Mouse (Mus musculus): ENCODE data around the gene Ndufb10. TPM values are rescaled to one million over a fixed set of nuclear protein-coding genes. Genes with fewer than 3 reads are reported as not detected.

The Ndufb10 gene
- total RNA-seq, 2 experiments from 2014 or later, result 156 to 176 TPM

GRCm38 (mm10) chr17:24677500-24678080 lies 46.7 kb downstream of the Ndufb10 start:
- no peak for DNase-seq (ENCODE audit: extremely low spot score in 1 of 2, low spot score in 2 of 2)
- intact Hi-C loops (cut with DNase I), result no loop called here

GRCm38 (mm10) chr17:24676877-24677276 lies 47.4 kb downstream of the Ndufb10 start:
- intact Hi-C loops (cut with DNase I), result no loop called here
- DNase-seq (ENCODE audit: extremely low spot score in 1 of 2, low spot score in 2 of 2), result no peak

DNA sequence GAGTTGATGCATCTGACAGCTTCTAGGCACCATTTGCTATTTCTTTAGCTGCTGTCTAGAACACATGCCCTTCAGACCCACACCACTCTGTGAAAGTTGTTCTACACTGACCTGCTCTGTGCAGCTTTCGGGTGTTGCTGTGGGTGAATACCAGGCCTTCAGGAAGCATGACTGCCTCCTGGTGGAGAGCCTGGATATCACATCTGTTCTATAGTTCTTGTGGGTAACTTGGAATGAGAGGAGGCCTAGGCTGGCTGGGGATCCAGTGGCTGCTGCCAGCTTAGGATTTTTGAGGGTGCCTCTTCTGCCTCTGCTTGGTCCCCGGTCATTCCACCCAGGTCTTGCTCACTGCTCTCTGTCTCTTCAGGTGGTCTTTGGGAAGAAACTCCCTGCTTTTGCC lies 48.1 kb downstream of the Ndufb10 start:
- intact Hi-C loops (cut with DNase I), result no loop called here
- peak in 1 of 2 experiments; percentile 79 for DNase-seq (ENCODE audit: extremely low spot score in 1 of 2, low spot score in 2 of 2)

- intact Hi-C loops (cut with DNase I), result no loop called here
- no peak for DNase-seq (ENCODE audit: extremely low spot score in 1 of 2, low spot score in 2 of 2)
Observed at GRCm38 (mm10) chr17:24674277-24674676, 50.0 kb downstream of the Ndufb10 start.

GRCm38 (mm10) chr17:24672141-24672540 lies 52.1 kb downstream of the Ndufb10 start:
- intact Hi-C loops (cut with DNase I), result no loop called here
- DNase-seq (ENCODE audit: extremely low spot score in 1 of 2, low spot score in 2 of 2), result peak in 1 of 2 experiments; percentile 73

Other genes with a start within 250 kb of the Ndufb10 start
- gene Mlst8, start 245.4 kb downstream of the Ndufb10 start, total RNA-seq (2021), result 10 to 100 TPM; 31.6 to 37.4 TPM
- 100 to 1,000 TPM; 161 to 162 TPM for gene Caskin1, start 235.9 kb downstream of the Ndufb10 start, total RNA-seq (2021)
- gene Traf7, start 196.5 kb downstream of the Ndufb10 start, total RNA-seq (2021), result 100 to 1,000 TPM; 105 to 107 TPM
- 10 to 100 TPM; 22.6 to 29.8 TPM for gene Rab26, start 190.3 kb downstream of the Ndufb10 start, total RNA-seq (2021)
- 10 to 100 TPM; 60.8 to 66.7 TPM for gene Pkd1, start 174.6 kb downstream of the Ndufb10 start, total RNA-seq (2021)
- gene Tsc2, start 91.8 kb downstream of the Ndufb10 start, total RNA-seq (2021), result 100 to 1,000 TPM; 130 to 143 TPM
- 1 to 10 TPM; 4.6 to 5.9 TPM for gene Nthl1, start 91.8 kb downstream of the Ndufb10 start, total RNA-seq (2021)
- gene Slc9a3r2, start 74.2 kb downstream of the Ndufb10 start, total RNA-seq (2021), result 10 to 100 TPM; 55.0 to 55.2 TPM
- not detected for gene Npw, start 66.0 kb downstream of the Ndufb10 start, total RNA-seq (2021)
- gene Zfp598, start 54.8 kb downstream of the Ndufb10 start, total RNA-seq (2021), result 10 to 100 TPM; 37.2 to 38.1 TPM
- 100 to 1,000 TPM; 248 to 254 TPM for gene Syngr3, start 34.5 kb downstream of the Ndufb10 start, total RNA-seq (2021)
- gene Gfer, start 28.3 kb downstream of the Ndufb10 start, total RNA-seq (2021), result 10 to 100 TPM; 21.5 TPM
- gene Noxo1, start 28.2 kb downstream of the Ndufb10 start, total RNA-seq (2021), result 1 to 10 TPM; 2.7 to 5.1 TPM
- 10 to 100 TPM; 30.9 to 37.9 TPM for gene Tbl3, start 16.8 kb downstream of the Ndufb10 start, total RNA-seq (2021)
- under 1 TPM in 1 of 2 experiments, not detected in 1; 0.69 TPM for gene Rnf151, start 6.4 kb downstream of the Ndufb10 start, total RNA-seq (2021)
- gene Rps2, start 6.4 kb downstream of the Ndufb10 start, total RNA-seq (2021), result 100 to 1,000 TPM; 575 to 607 TPM
- gene Rpl3l, start 3.3 kb upstream of the Ndufb10 start, total RNA-seq (2021), result under 1 TPM; 0.43 to 0.49 TPM
- gene Msrb1, start 12.2 kb upstream of the Ndufb10 start, total RNA-seq (2021), result 10 to 100 TPM; 44.2 to 47.8 TPM
- under 1 TPM in 1 of 2 experiments, not detected in 1; 0.49 TPM for gene Hs3st6, start 28.5 kb upstream of the Ndufb10 start, total RNA-seq (2021)
- gene Meiob, start 79.8 kb upstream of the Ndufb10 start, total RNA-seq (2021), result not detected
- 100 to 1,000 TPM in 1 of 2 experiments, 10 to 100 TPM in 1; 92.4 to 102 TPM for gene Hagh, start 115.7 kb upstream of the Ndufb10 start, total RNA-seq (2021)
- gene Fahd1, start 125.9 kb upstream of the Ndufb10 start, total RNA-seq (2021), result 10 to 100 TPM; 14.8 to 16.5 TPM
- under 1 TPM; 0.17 to 0.32 TPM for gene Igfals, start 141.5 kb upstream of the Ndufb10 start, total RNA-seq (2021)
- gene Nubp2, start 161.9 kb upstream of the Ndufb10 start, total RNA-seq (2021), result 10 to 100 TPM; 37.8 to 40.2 TPM
- 10 to 100 TPM; 48.0 to 48.3 TPM for gene Spsb3, start 162.2 kb upstream of the Ndufb10 start, total RNA-seq (2021)
- gene Eme2, start 170.6 kb upstream of the Ndufb10 start, total RNA-seq (2021), result 10 to 100 TPM; 53.9 to 56.6 TPM
- 10 to 100 TPM; 58.4 to 64.8 TPM for gene Mrps34, start 170.6 kb upstream of the Ndufb10 start, total RNA-seq (2021)
- gene Nme3, start 172.0 kb upstream of the Ndufb10 start, total RNA-seq (2021), result 10 to 100 TPM; 42.2 to 43.5 TPM
- gene Mapk8ip3, start 212.5 kb upstream of the Ndufb10 start, total RNA-seq (2021), result 100 to 1,000 TPM; 288 to 297 TPM
- 10 to 100 TPM; 11.9 to 13.1 TPM for gene Jpt2, start 236.2 kb upstream of the Ndufb10 start, total RNA-seq (2021)